Mouse (Mus musculus) CH12F3 (cell line): Measurements from ENCODE around the gene Calm1.

Source experiments
- in situ Hi-C: fragments of 300-500 bp; cut with MboI; formaldehyde crosslinking; loops from 2 replicates; pipeline ENCODE4 v1.14.3; 2020; ENCODE audit warnings: low sequenced_read_pairs

Gene Calm1

GRCm38 (mm10) chr12:100198967-100199660 is at the start of gene Calm1:
Gene Calm1, plus strand, starts transcription at chr12:100199435.
- in situ Hi-C loops = loop anchor here (25.0 kb wide), 2 partner anchors 288 to 838 kb away; partner anchors contain the start of gene Ccdc88c

- in situ Hi-C loops = loop anchor here (25.0 kb wide), 1 partner anchor 685 kb away; no protein-coding TSS in a partner anchor
Observed at GRCm38 (mm10) chr12:100152466-100152865, 46.8 kb upstream of the Calm1 start.

GRCm38 (mm10) chr12:100159261-100159975 is 39.8 kb upstream of the Calm1 start, which contains the start of gene Nrde2:
Gene Nrde2, minus strand, starts transcription at chr12:100159653.
- in situ Hi-C loops = loop anchor here (25.0 kb wide), 1 partner anchor 678 kb away; no protein-coding TSS in a partner anchor

GRCm38 (mm10) chr12:100164991-100165500 is 34.2 kb upstream of the Calm1 start:
- in situ Hi-C loops = loop anchor here (25.0 kb wide), 1 partner anchor 672 kb away; no protein-coding TSS in a partner anchor

- in situ Hi-C loops = loop anchor here (25.0 kb wide), 1 partner anchor 671 kb away; no protein-coding TSS in a partner anchor
Observed at GRCm38 (mm10) chr12:100166177-100166576, 33.1 kb upstream of the Calm1 start.

- in situ Hi-C loops = loop anchor here (25.0 kb wide), 1 partner anchor 670 kb away; no protein-coding TSS in a partner anchor
Observed at GRCm38 (mm10) chr12:100166939-100167338, 32.3 kb upstream of the Calm1 start.

GRCm38 (mm10) chr12:100167502-100167901 is 31.7 kb upstream of the Calm1 start:
- in situ Hi-C loops = loop anchor here (25.0 kb wide), 1 partner anchor 670 kb away; no protein-coding TSS in a partner anchor

- in situ Hi-C loops = loop anchor here (25.0 kb wide), 1 partner anchor 669 kb away; no protein-coding TSS in a partner anchor
Observed at GRCm38 (mm10) chr12:100167931-100168871, 31.0 kb upstream of the Calm1 start.

- in situ Hi-C loops = loop anchor here (25.0 kb wide), 1 partner anchor 665 kb away; no protein-coding TSS in a partner anchor
Observed at GRCm38 (mm10) chr12:100172481-100172880, 26.8 kb upstream of the Calm1 start.

GRCm38 (mm10) chr12:100176469-100177056 is 22.7 kb upstream of the Calm1 start:
- in situ Hi-C loops = loop anchor here (25.0 kb wide), 2 partner anchors 311 to 861 kb away; partner anchors contain the start of gene Ccdc88c

- in situ Hi-C loops = loop anchor here (25.0 kb wide), 2 partner anchors 308 to 858 kb away; partner anchors contain the start of gene Ccdc88c
Observed at GRCm38 (mm10) chr12:100178898-100179440, 20.3 kb upstream of the Calm1 start.

- in situ Hi-C loops = loop anchor here (25.0 kb wide), 2 partner anchors 306 to 856 kb away; partner anchors contain the start of gene Ccdc88c
Observed at GRCm38 (mm10) chr12:100180802-100181201, 18.4 kb upstream of the Calm1 start.

- in situ Hi-C loops = loop anchor here (25.0 kb wide), 2 partner anchors 305 to 855 kb away; partner anchors contain the start of gene Ccdc88c
Observed at GRCm38 (mm10) chr12:100182676-100183075, 16.6 kb upstream of the Calm1 start.

GRCm38 (mm10) chr12:100183970-100184369 is 15.3 kb upstream of the Calm1 start:
- in situ Hi-C loops = loop anchor here (25.0 kb wide), 2 partner anchors 303 to 853 kb away; partner anchors contain the start of gene Ccdc88c

GRCm38 (mm10) chr12:100184976-100185375 is 14.3 kb upstream of the Calm1 start:
- in situ Hi-C loops = loop anchor here (25.0 kb wide), 2 partner anchors 302 to 852 kb away; partner anchors contain the start of gene Ccdc88c

GRCm38 (mm10) chr12:100185897-100186296 is 13.3 kb upstream of the Calm1 start:
- in situ Hi-C loops = loop anchor here (25.0 kb wide), 2 partner anchors 301 to 851 kb away; partner anchors contain the start of gene Ccdc88c

- in situ Hi-C loops = loop anchor here (25.0 kb wide), 2 partner anchors 301 to 851 kb away; partner anchors contain the start of gene Ccdc88c
Observed at GRCm38 (mm10) chr12:100186376-100186775, 12.9 kb upstream of the Calm1 start.

- in situ Hi-C loops = loop anchor here (25.0 kb wide), 2 partner anchors 300 to 850 kb away; partner anchors contain the start of gene Ccdc88c
Observed at GRCm38 (mm10) chr12:100187013-100187755, 12.1 kb upstream of the Calm1 start.
